Mouse (Mus musculus): ENCODE measurements around the gene Zfp800. TPM values are rescaled to one million over a fixed set of nuclear protein-coding genes. Genes with fewer than 3 reads are reported as not detected.

The Zfp800 gene
- polyA plus RNA-seq, 1 experiment from 2014 or later: 19.2 TPM

DNA sequence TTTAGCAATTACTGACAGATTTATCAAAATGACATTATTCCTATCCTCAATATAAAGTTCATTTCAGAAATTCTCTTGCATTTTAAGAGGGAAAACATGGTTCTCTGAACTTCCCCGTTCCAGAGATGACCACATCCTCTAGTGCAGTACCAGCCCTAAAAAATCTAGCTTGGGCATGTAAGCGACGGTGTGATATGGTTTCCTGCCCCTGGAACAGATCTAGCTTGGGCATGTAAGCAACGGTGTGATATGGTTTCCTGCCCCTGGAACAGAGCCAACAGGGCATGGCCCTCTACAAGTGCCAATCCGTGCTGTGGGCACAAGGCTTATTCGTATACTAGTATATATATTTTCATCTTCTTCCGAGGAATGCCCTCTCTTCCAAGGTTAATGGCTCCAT lies 75.4 kb downstream of the Zfp800 start:
- no peak for TF ChIP-seq CTCF (IDR thresholded peaks at IDR 0.05; ENCODE audit: low read depth)
- Histone ChIP-seq H3K9ac (ENCODE audit: low read depth, low read length) (no peak overlapping the region), H3K27ac (ENCODE audit: low read depth, low read length) (no peak overlapping the region), H3K9me3 (ENCODE audit: control insufficient read depth) (no peaks in the 10 kb centered on the region), H3K4me2 (replicated peaks; ENCODE audit: low read depth) (no peak overlapping the region), H3K36me3 (ENCODE audit: control insufficient read depth, insufficient read depth) (no peaks in the 10 kb centered on the region), H3K27me3 (replicated peaks; ENCODE audit: control insufficient read depth, insufficient read depth, low read length) (no peaks in the 10 kb centered on the region), H3K4me3 (ENCODE audit: low read depth, low read length) (no peak overlapping the region), H3K4me1 (replicated peaks; ENCODE audit: control insufficient read depth, insufficient read depth, low read length) (no peaks in the 10 kb centered on the region)
- ATAC-seq: no peak
- WGBS: 86% methylated on average over 7 of the region's 7 CpGs

DNA sequence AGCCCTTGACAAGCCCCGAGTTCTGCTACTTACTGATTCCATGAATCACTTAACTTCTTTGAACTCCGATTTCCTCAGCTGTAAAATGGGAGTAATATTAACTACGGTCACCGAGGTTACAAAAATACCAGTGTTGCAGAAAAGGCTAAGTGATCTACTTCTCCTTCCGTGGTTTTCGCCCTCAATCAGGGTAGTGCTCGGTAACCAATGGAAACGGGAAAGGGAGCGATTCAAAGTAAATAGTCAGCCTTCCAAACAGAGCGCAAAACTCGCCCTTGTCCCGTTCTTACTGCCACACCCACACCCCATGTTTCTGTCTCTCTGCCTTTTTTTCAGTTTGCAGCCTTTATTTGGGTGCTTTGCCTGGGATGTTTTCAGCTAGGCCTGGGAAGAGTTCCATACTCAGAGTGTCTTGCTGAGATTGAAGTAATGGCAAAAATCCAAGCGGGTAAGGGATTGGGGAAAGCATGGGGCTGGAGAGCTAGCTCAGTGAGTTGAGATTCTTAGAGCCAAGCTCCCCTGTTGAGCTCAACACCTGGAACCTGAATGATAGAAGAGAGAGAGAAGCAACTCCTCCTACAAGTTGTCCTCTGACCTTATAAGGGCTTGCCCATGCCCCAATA lies 78.0 kb downstream of the Zfp800 start:
- H3K27ac ChIP-seq (ENCODE audit: low read depth, low read length): no peak overlapping the region
- H3K9me3 ChIP-seq (ENCODE audit: control insufficient read depth): no peaks in the 10 kb centered on the region
- H3K27me3 ChIP-seq (replicated peaks; ENCODE audit: control insufficient read depth, insufficient read depth, low read length): no peaks in the 10 kb centered on the region
- H3K36me3 ChIP-seq (ENCODE audit: control insufficient read depth, insufficient read depth): no peaks in the 10 kb centered on the region
- no peak overlapping the region for H3K4me2 ChIP-seq (replicated peaks; ENCODE audit: low read depth)
- WGBS: 66% methylated on average over 13 of the region's 13 CpGs
- no peak overlapping the region for H3K9ac ChIP-seq (ENCODE audit: low read depth, low read length)
- no peaks in the 10 kb centered on the region for H3K4me1 ChIP-seq (replicated peaks; ENCODE audit: control insufficient read depth, insufficient read depth, low read length)
- no peak overlapping the region for H3K4me3 ChIP-seq (ENCODE audit: low read depth, low read length)
- ATAC-seq: no peak
- TF ChIP-seq CTCF (IDR thresholded peaks at IDR 0.05; ENCODE audit: low read depth): no peak

DNA sequence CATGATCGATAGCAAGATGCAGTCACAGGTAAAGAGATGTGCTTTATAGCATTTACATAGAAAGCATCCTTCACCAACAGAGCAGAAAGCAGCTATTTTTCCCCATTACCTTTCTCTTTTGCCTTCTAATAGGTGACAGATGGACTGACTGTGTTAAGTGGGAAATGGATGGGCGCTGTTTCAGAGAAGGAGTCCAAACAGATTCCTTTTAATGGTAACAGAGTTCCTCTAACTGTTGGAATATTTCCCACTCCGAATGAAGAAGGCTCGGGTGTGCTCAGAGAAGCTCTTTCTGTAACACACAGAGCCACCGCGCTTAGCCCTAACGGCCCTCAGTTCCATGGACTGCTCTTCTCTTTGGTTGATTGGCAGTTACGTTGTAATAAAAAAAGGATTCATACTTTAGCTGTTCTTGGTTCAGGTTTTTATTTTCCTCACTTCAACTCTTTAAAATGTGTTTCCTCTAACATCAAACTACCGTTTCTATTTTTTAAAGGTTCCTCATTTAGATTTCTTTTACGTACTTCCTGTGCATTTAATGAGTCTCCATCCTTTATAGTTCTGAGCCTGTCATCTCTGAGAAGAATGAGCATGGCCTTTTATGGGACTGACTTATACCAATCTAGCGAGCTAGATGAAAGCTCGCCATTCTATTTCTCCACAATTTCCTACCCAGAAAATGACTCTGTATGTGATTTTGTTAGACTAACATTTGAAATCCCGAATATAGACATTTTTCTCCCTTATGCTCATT lies 78.8 kb downstream of the Zfp800 start:
- H3K27ac ChIP-seq (ENCODE audit: low read depth, low read length): no peak overlapping the region
- H3K9ac ChIP-seq (ENCODE audit: low read depth, low read length): no peak overlapping the region
- ATAC-seq: no peak
- no peaks in the 10 kb centered on the region for H3K4me1 ChIP-seq (replicated peaks; ENCODE audit: control insufficient read depth, insufficient read depth, low read length)
- 84% methylated on average over 13 of the region's 13 CpGs for WGBS
- H3K36me3 ChIP-seq (ENCODE audit: control insufficient read depth, insufficient read depth): no peaks in the 10 kb centered on the region
- no peak overlapping the region for H3K4me3 ChIP-seq (ENCODE audit: low read depth, low read length)
- TF ChIP-seq CTCF (IDR thresholded peaks at IDR 0.05; ENCODE audit: low read depth): no peak
- no peak overlapping the region for H3K4me2 ChIP-seq (replicated peaks; ENCODE audit: low read depth)
- no peaks in the 10 kb centered on the region for H3K9me3 ChIP-seq (ENCODE audit: control insufficient read depth)
- H3K27me3 ChIP-seq (replicated peaks; ENCODE audit: control insufficient read depth, insufficient read depth, low read length): no peaks in the 10 kb centered on the region

DNA sequence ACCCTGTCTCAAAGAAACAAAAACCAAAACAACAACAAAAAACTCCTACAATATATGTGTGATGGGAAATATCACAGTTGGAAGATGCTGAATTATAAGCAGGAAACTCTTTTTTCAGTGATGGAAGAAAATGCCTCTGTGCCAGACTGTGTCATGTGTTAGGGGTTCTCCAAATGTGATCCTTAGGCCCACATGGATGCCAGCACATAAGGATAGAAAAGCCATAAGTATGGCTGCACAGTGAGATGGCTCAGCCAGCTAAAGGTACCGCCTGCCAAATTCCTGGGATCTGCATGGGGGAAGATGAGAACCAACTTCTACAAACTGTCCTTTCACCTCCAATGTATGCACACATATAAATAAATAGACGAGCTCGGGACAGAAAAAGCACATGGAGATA lies 82.6 kb downstream of the Zfp800 start:
- H3K9me3 ChIP-seq (ENCODE audit: control insufficient read depth): no peaks in the 10 kb centered on the region
- no peak for TF ChIP-seq CTCF (IDR thresholded peaks at IDR 0.05; ENCODE audit: low read depth)
- 86% methylated on average over 3 of the region's 3 CpGs for WGBS

DNA sequence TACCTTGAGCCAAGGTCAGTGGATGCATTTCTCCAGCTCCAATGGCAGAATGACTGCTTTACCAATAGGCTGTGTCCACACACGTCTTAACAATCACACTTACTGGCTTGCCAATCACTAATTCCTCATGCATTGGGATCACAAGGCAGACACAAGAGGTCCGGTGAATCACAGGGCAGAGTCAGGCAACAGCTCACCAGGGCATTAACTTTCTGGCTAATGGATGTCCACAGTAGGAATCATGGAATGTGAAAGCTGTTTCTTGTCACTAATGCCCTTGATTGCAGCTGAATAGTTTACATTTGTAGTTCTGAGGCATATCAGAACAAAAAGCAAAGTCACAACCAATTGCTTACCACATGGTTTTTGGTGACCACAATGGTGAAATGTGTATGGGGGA lies 85.7 kb downstream of the Zfp800 start:
- no peaks in the 10 kb centered on the region for H3K36me3 ChIP-seq (ENCODE audit: control insufficient read depth, insufficient read depth)
- no peak overlapping the region for H3K27ac ChIP-seq (ENCODE audit: low read depth, low read length)
- H3K4me2 ChIP-seq (replicated peaks; ENCODE audit: low read depth): no peak overlapping the region
- H3K4me1 ChIP-seq (replicated peaks; ENCODE audit: control insufficient read depth, insufficient read depth, low read length): no peaks in the 10 kb centered on the region
- no peak for ATAC-seq
- WGBS: 79% methylated on average over 2 of the region's 2 CpGs
- no peak for TF ChIP-seq CTCF (IDR thresholded peaks at IDR 0.05; ENCODE audit: low read depth)
- H3K9me3 ChIP-seq (ENCODE audit: control insufficient read depth): no peaks in the 10 kb centered on the region
- H3K9ac ChIP-seq (ENCODE audit: low read depth, low read length): no peak overlapping the region
- H3K4me3 ChIP-seq (ENCODE audit: low read depth, low read length): no peak overlapping the region
- no peaks in the 10 kb centered on the region for H3K27me3 ChIP-seq (replicated peaks; ENCODE audit: control insufficient read depth, insufficient read depth, low read length)

More for the DNA sequence above, 82.6 kb downstream of the Zfp800 start:
- H3K27ac ChIP-seq (ENCODE audit: low read depth, low read length): no peak overlapping the region
- H3K9ac ChIP-seq (ENCODE audit: low read depth, low read length): no peak overlapping the region
- no peak overlapping the region for H3K4me3 ChIP-seq (ENCODE audit: low read depth, low read length)
- H3K36me3 ChIP-seq (ENCODE audit: control insufficient read depth, insufficient read depth): no peaks in the 10 kb centered on the region
- H3K27me3 ChIP-seq (replicated peaks; ENCODE audit: control insufficient read depth, insufficient read depth, low read length): no peaks in the 10 kb centered on the region
- ATAC-seq: no peak
- no peaks in the 10 kb centered on the region for H3K4me1 ChIP-seq (replicated peaks; ENCODE audit: control insufficient read depth, insufficient read depth, low read length)
- no peak overlapping the region for H3K4me2 ChIP-seq (replicated peaks; ENCODE audit: low read depth)

DNA sequence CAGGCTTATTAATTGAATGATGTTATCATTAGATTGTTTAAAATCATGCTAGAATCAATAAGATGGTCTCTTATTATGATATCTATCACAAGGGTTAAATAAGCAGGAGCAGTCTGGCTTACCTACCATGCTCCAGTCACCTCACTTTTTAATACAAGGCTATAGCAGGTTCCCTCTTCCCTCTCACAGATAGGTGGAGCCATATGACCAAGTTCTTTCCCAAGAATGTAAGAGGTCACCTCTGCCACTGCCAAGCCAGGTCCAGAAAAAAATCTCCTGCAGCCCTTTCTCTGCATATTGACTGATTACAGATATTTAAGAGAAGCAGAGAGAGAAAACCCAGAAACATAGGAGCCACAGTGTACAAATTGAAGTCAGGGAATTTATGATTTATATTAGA lies 88.1 kb downstream of the Zfp800 start:
- Histone ChIP-seq H3K9me3 (ENCODE audit: control insufficient read depth) (no peaks in the 10 kb centered on the region), H3K9ac (ENCODE audit: low read depth, low read length) (no peak overlapping the region), H3K27ac (ENCODE audit: low read depth, low read length) (no peak overlapping the region), H3K36me3 (ENCODE audit: control insufficient read depth, insufficient read depth) (no peaks in the 10 kb centered on the region), H3K4me2 (replicated peaks; ENCODE audit: low read depth) (no peak overlapping the region), H3K4me1 (replicated peaks; ENCODE audit: control insufficient read depth, insufficient read depth, low read length) (no peaks in the 10 kb centered on the region), H3K4me3 (ENCODE audit: low read depth, low read length) (no peak overlapping the region), H3K27me3 (replicated peaks; ENCODE audit: control insufficient read depth, insufficient read depth, low read length) (no peaks in the 10 kb centered on the region)
- no peak for ATAC-seq
- peak; percentile 62 for TF ChIP-seq CTCF (IDR thresholded peaks at IDR 0.05; ENCODE audit: low read depth)

Measured in intestine, postnatal 0 days (tissue).